Mouse (Mus musculus) spleen, adult 2 months (tissue): ENCODE measurements at regions not wholly inside any gene's neighbourhood (a gene's known extent, or its start where the extent isn't known, plus 50 kb on each side); places are given as distances from the start of the nearest gene placed in this dataset.

Experiments
- CTCF ChIP-seq: fragments of 200-500 bp; IDR thresholded peaks from 2 replicates; pipeline ENCODE4 v1.5.1; 2011; ENCODE audit warnings: mild to moderate bottlenecking, inconsistent platforms; ENCODE audit not compliant: insufficient read depth, insufficient read length, insufficient replicate concordance; ENCODE audit errors: extremely low read depth
- POLR2A ChIP-seq: fragments of 200-500 bp; IDR thresholded peaks from 2 replicates; pipeline ENCODE4 v1.6.1; 2011; ENCODE audit warnings: low read depth, low read length, inconsistent platforms

- TF ChIP-seq CTCF (no peak), POLR2A (no peak)
Measured at GRCm38 (mm10) chr11:64135766-64136165, 56.5 kb upstream of the Cox10 start.
